Mouse (Mus musculus) ES-Bruce4 (cell line): Measurements from ENCODE around the gene Arsb.

Experiments used
- CTCF ChIP-seq: IDR thresholded peaks from one replicate; pipeline ENCODE4 v1.8.1; 2011; ENCODE audit warnings: low read depth, low read length
- EP300 ChIP-seq: IDR thresholded peaks from 2 replicates; pipeline ENCODE4 v1.6.1; 2011; ENCODE audit warnings: low read depth, low read length; ENCODE audit not compliant: insufficient read depth
- POLR2A ChIP-seq: IDR thresholded peaks from one replicate; pipeline ENCODE4 v1.8.1; 2011; ENCODE audit warnings: low read length; ENCODE audit not compliant: insufficient read depth

- TF ChIP-seq CTCF: no peak
- TF ChIP-seq POLR2A: no peak
- TF ChIP-seq EP300: no peak
Measured at GRCm38 (mm10) chr13:93723455-93723854, 48.0 kb upstream of the Arsb start.
